20 mouse cellular contexts compared by ENCODE assay signal in the genomic region with DNA sequence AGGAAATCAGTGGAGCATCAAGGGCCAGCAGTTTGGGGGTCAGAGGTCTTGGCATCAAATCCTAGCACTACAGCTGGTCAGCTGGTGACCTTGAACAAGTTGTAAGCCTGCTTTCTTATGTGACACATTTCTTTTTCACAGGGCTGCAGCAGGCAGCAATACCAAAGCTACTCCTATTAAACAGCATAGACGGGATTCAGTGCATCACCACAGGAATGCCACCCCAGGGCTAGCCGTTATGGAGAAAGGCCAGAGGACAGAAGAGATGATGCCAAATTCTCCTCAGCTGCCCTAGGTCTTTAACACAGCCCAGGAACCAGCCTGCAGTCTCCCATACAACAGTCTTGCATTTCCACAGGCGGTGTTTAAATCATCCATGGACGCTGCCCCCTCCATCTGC. TPM values are rescaled to one million over a fixed set of nuclear protein-coding genes. Genes with fewer than 3 reads are reported as not detected.
"Had no signal": no experiment of that assay in that cellular context is flagged by ENCODE, and none has a peak within 500 bp of the region (broad histone marks: within the 10 kb centered on the region; RNA-seq: fewer than 3 reads in every experiment).

No protein-coding gene starts in this region.

- H3K9ac ChIP-seq: lung, embryonic 14.5 days; midbrain, embryonic 12.5 days; neural tube, embryonic 13.5 days; neural tube, embryonic 15.5 days; stomach, embryonic 15.5 days had no signal

- H3K27ac ChIP-seq: midbrain, embryonic 10.5 days; midbrain, embryonic 12.5 days; neural tube, embryonic 13.5 days; neural tube, embryonic 15.5 days; stomach, embryonic 15.5 days; stomach, postnatal 0 days had no signal

- H3K4me3 ChIP-seq: midbrain, embryonic 10.5 days; midbrain, embryonic 12.5 days; myocyte; neural tube, embryonic 13.5 days; neural tube, embryonic 15.5 days; stomach, embryonic 15.5 days had no signal

- H3K27me3 ChIP-seq: midbrain, embryonic 12.5 days; neural tube, embryonic 13.5 days; neural tube, embryonic 15.5 days; stomach, embryonic 15.5 days had no signal

- DNase-seq: lung, adult 18-20 months; lung, embryonic 14.5 days; lung, postnatal 10 days; lung, postnatal 4 days; midbrain, embryonic 14.5 days; retina, postnatal 1 day; right cerebral cortex, postnatal 14 days; thymus, adult 2 months; thymus, postnatal 25 days; thymus, postnatal 4 days had no signal

RNA-seq across cellular contexts. Expression of gene Fcgbp, which starts 26.5 kb away (rescaled TPM):
- total RNA-seq: megakaryocyte, adult 5-6 weeks; megakaryocyte-erythroid progenitor cell, adult 5-6 weeks had no signal
- polyA plus RNA-seq: myocyte; neural tube, embryonic 11.5 days had no signal
